Mouse (Mus musculus): ENCODE measurements around the gene Sytl3.
"Not testable (repeated sequence)": the region's sequence is repeated elsewhere in the genome, so short reads cannot be mapped to it uniquely, and the experiment has no call there.

Sytl3 gene

DNA sequence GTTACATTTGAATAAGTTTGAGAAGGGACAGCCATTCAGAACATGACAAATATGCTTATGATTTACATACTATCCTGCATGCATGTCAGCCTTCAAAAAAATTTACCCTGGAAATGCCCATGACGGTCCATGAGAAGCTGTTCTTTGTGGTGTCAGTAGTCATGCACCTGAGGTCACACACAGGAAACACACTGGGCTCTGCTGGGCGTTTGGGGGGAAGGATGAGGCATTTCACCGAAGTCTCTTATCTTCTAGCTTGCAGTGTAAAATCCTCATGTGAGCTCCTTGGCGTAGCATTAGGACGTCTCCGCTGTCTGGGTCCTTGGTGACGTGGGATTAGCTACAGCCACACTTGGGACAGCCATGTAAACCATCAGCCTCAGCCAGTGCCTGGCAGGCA lies at the start of gene Sytl3:
Sytl3 (plus strand) TSS at position 293 of the 400 bp plus-strand sequence.
- not testable (repeated sequence) for DNase-seq (ENCODE audit: low read depth, low spot score)

DNA sequence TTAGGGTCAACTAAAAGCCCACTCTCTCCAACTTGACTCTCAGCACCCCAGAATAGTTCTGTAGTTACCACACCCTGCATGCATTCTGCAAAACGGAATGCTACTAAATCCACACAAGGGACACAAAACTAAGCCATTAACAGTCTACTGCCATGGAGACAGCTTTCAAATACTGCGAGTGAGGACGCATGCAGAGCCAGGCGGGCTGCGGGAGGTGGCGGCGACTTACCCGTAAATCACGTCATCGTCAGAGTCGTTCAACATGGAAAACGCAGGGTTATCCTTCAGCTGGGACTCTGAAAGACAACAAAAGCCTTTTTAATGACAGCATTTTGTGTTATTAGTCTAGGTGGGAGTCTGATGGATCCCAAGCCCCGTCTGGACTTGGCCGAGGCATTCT lies 45.4 kb upstream of the Sytl3 start:
- not testable (repeated sequence) for DNase-seq (ENCODE audit: low read depth, low spot score)

DNA sequence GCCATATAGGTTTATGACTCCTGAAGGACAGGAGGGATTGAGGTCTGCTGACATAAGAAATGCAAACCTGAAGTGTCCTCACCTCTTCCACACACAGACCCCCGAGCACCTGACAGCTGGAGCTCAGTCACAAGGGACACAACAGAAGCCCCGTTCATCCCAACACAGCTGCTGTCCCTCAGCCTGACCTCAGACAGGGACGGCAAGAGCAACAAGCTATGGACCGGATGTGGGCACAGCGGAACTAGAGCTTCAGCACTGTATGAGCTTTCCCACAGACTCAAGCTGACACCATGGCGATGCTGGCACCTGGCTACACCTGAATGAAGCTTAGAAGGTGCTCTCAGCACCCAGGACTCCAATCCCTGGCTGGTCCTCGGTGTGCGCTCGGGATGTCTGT lies 44.6 kb upstream of the Sytl3 start:
- DNase-seq (ENCODE audit: low read depth, low spot score): not testable (repeated sequence)

DNA sequence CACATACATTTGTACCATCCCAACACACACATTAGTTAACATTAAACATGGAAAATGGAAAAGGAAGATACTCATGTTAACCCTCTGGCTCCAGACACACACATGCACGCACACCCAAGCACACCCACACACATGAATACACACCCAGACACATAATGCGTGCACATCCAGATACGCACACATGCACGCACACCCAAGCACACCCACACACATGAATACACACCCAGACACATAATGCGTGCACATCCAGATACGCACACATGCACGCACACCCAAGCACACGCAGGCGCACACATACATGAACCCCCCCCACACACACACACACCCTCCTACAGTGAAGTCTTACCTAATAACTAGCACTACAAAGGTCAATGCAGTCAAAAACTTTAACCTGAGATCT lies 42.2 kb upstream of the Sytl3 start:
- not testable (repeated sequence) for DNase-seq (ENCODE audit: low read depth, low spot score)

DNA sequence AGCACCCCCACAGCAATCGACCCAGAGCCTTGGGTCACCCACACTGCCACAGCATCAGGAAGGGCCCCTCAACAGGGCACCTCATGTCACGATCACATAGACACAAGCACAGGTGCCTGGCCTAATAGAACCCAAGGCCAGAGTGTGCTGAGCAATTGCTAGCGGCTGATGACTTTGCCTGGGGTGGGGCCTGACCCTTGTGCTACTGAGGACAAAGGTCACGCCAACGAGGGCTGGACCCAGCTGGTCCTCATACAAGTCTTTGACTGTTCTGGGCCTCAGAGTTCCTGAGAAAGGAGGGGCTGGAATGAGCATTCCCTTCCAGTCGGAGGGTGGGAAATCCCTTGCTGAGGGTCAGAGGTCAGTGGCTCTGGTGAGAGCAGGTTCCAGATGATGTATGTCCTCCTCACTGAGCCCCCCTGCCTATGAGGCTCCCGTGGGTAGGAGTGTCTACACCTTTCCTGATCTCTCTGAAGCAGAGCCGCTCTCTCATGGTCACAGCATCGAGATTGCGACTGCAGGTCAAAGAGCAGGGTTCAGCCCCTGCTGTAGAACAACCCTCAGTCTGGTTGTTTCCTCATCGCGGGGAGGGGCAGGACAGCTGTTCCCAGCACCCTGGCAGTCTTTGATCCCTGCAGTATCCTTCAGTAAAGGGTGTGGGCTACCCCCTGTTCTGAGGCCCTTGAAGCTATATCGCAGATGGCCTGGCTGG lies 41.0 kb upstream of the Sytl3 start:
- DNase-seq (ENCODE audit: low read depth, low spot score): not testable (repeated sequence)

DNA sequence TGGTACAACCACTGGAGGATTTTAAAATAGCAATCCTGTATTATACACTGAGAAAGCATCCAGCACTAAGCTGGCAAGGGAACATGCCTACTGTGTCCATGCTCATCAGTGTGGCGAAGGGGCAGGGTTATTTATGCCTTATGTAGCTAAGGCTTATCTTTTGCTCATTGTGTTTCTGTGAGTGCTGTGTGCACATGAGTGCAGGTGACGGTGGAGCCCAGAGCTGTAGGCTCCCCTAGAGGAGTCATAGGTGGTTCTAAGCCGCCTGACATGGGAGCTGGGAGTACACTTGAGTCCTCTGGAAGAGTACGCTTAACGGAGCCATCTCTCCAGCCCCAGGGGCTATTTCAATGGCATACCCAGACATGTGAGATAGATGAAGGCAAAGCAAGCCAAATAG lies 39.6 kb upstream of the Sytl3 start:
- DNase-seq (ENCODE audit: low read depth, low spot score): not testable (repeated sequence)

DNA sequence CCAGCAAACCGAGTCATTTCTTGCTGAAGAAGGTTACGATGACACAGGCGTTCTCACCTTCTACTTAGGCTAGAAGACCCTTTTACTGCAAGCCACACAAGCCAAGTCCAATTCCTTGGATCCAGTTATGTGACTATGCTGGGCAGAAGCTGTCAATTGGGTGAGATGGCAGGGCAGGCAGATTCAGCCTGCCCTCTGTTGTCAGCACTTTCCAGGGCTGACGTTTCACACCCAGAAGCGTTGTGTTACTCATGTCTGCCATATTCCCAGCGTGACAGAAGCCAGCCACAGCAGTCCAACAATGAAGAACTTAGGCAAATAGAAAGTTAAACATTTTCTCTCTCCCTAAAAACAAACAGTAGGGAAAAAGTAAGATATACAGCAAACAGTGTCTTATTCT lies 38.9 kb upstream of the Sytl3 start:
- DNase-seq (ENCODE audit: low read depth, low spot score): not testable (repeated sequence)

DNA sequence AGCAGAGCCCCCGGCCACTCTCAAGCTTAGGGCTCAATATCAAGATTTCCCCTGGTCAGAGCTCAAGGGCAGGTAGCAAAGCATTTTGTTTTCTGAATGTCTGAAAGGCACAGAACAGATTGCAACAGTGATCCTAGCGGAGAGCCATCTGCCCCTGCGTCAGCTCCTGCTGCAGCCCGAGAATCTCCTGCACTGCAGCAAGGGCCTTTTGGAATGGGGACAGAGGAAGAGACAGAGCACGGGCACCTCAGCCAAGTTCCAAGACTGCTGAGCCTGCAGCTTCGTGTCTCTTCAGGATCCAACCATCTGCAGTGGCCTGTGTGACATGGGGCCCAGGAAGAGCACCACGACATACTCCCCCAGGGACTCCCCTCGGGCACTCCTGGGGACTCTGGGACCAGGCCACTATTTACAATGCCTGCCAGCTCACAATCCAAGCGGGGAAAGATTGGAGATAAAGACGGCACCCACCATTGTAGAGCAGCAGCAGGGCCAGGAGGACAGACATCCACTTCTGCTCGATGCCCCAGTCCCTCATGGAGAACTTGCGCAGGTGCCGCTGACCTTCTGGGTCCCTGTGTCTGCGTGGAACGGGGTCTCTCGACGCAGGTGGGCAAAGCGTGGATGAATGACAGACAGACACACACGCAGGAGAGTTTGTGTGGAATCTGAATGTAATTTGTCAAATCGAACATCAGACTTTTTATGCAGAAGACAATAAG lies 38.0 kb upstream of the Sytl3 start:
- not testable (repeated sequence) for DNase-seq (ENCODE audit: low read depth, low spot score)

DNA sequence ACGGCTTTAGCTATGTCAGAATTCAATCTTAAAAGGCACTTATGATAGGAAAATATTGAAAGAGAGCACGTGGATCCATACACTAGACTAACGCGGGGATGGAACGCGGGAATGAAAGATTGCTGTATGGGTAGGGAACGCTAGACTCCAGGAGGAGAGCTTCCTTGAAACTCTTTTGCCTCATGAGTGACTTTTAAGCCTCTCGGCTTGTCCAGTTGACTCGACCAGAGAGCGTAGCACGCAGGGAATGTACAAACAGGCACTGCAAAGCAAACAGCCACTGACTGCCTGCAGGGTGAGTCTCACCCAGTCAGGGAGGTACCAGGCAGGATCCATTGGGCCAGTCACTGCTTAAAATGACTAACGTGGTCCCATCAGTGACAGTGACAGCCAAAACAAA lies 36.9 kb upstream of the Sytl3 start:
- DNase-seq (ENCODE audit: low read depth, low spot score): not testable (repeated sequence)

DNA sequence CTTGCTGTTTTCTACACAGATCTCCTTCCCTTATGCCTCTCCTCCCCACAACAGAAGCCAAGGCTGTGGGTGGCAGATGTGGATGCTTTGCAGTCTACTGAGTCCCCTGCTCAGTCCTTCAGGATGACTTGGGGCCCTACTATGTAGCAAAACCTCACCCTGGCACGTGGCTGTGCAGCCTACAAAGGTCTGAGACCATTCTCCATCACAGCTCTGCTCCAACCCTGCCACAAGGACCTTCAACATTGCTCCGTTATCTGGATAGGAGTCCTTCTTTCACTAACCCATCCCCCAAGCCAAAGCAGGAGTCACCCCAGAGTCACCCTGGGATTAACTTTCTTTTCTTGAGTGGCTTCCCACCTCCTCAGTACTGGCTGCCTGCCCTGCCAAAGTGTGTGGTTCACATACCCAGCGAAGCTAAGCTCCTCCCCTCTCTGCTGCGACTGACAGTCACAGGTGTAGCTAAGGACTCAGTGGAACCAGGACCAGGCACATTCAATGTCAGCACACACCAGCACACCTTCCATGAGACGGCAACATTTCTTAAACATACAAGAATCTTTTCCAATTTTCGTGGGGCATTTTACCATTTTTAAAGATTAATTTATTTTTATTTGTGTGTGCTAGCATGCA lies 33.9 kb upstream of the Sytl3 start:
- DNase-seq (ENCODE audit: low read depth, low spot score): not testable (repeated sequence)

DNA sequence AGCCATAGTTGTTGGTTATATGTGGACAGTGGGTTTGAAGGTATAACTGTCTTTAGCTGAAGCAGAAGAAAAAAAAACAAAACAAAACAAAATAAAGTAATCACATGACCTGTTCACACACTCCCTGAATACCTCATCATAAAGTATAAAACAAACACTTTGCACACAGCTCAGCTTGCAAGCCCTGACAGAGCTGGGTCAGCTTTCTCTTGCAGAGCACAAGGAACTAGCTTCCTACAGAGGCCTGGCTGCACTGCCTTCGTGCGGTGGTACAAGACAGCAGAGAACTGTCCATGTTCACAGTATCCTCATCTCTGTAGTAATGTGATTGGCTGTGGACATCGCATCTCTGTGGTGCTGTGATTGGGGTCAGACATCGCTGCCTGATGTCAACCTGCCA lies 28.5 kb upstream of the Sytl3 start:
- DNase-seq (ENCODE audit: low read depth, low spot score): not testable (repeated sequence)

DNA sequence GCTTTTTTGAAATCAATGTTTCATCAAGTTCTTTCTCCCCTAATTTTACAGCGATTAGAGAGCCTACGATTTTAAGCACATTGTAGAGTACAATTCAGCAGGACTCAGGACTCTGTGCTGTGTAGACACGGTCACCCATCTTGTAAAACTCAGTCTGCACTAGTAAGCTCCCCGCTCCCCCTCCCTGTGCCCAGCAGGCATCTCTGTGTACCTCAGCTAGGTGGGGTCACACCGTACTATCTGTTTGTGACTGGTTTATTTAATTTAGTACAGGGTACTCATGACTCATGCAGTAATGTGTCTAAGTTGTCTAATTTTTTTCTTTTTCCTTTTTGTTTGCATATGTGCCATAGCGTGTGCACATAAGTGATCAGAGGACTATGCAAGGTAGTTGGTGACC lies 26.0 kb upstream of the Sytl3 start:
- not testable (repeated sequence) for DNase-seq (ENCODE audit: low read depth, low spot score)

DNA sequence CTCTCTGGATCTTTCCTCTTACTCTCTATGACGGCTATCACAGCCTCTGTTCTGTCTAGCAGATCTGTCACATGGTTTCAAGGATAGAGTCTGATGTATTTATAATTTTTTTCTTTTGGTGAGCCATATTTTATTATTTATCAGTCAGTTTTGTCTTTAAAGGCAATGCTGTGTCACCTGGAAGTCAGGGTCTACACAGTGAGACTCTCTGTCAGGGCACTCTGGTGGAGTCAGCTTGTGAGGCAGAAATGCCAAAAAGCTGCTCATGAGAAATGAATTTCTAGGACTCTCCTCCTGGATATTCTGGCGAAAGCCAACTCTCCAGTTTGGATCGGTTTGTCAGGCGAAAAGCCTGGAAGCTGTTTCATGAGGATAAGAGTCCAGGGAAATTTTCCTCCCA lies 23.1 kb upstream of the Sytl3 start:
- DNase-seq (ENCODE audit: low read depth, low spot score): not testable (repeated sequence)

DNA sequence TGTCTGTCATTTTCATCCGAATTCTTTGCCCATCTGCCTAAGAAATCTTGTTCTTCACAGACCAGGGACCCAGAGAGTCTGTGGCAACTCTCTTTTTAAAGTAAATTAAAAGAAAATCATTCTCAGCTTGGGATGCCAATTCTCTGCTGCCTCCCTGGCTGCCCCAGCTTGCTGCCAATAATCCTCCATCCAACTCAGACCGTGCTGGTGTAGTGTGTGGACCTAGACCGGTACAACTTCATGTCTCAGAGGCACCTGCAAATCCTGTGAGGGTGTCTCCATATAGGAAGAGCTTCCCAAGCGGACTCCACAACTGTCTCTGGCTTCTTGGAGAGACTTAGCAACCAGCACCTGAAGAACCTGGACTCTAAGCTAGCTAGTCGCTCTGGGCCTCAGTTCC lies 22.0 kb upstream of the Sytl3 start:
- no peak for DNase-seq (ENCODE audit: low read depth, low spot score)

DNA sequence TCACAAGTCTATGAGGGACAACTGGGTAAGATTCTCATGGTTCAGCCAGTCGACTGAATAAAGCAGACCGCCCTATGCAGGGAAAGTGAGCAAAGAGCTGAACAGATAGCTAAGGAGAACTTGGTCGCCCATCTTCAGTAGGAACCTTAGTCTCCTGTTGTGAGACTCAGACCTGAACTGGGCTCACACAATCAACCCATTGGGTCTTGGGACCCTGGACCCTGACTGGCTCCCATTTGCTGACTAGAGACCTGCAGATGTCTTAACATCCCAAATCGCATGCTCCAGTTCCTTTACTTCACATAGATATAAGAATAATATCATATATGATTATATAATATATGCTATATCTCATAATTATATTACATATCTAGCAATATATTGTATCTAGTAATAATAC lies 21.5 kb upstream of the Sytl3 start:
- not testable (repeated sequence) for DNase-seq (ENCODE audit: low read depth, low spot score)

DNA sequence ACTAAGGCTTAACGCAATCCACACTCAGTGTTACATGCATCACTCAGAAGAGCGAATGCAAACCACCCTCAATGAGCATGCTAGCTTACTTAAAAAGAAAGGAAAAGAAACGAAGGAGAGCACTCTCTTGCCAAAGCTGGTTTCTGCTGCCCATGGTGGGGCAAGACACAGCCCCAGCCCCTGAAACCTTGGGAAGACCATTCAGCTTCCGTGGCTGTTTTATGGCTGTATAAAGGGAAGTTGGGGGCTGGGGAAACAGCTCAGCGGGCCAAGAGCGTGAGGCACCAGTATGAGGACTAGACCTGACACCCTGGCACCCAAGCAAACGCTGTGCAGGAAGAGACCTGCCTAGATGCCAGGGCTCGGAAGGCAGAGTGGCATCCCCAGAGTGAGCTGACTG lies 20.4 kb upstream of the Sytl3 start:
- DNase-seq (ENCODE audit: low read depth, low spot score): not testable (repeated sequence)

DNA sequence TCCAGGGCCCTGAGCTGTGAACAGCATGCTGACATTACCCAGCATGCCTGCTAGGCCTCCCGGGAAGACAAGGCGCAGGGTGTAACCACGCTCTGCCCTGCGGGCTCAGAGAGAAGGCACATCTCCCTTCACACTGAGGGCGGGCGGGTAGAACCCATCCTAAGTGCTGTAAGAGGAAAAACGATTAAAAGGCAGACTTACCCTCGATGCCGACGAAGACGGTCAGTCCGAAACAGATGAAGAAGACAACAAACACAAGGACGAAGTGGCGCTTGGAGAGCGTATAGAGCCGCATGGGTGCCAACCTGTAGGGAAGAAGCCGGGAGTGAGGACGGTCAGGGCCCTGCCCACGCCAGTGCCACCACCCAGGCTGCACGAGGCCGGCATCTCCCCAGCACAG lies 19.4 kb upstream of the Sytl3 start:
- not testable (repeated sequence) for DNase-seq (ENCODE audit: low read depth, low spot score)

DNA sequence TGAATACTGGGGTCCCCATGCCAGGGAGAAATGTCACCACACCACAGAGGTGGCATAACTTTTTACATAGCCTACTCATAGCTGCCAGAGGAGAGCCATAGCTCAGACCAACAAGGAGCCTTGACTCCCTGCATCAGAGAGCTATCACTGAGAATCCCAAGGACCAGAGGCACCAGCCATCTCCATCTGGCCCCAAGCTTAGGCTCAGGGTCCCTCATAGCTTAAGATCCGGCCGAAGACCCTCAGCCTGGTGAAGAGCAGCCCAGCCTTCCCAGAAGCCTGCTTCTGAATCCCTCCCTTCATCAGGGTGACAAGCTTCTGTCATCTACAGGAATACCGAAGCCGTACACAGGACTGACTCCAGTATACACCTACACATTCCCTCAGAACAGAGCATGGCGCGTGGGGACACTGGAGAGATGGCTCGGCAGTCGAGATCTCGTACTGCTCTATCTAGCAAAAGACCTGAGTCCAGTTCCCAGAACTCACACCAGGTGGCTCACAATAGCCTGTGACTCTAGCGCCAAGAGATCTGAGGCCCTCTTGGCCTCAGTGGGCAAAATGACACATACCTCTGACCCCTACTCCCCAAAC lies 18.8 kb upstream of the Sytl3 start:
- DNase-seq (ENCODE audit: low read depth, low spot score): not testable (repeated sequence)

DNA sequence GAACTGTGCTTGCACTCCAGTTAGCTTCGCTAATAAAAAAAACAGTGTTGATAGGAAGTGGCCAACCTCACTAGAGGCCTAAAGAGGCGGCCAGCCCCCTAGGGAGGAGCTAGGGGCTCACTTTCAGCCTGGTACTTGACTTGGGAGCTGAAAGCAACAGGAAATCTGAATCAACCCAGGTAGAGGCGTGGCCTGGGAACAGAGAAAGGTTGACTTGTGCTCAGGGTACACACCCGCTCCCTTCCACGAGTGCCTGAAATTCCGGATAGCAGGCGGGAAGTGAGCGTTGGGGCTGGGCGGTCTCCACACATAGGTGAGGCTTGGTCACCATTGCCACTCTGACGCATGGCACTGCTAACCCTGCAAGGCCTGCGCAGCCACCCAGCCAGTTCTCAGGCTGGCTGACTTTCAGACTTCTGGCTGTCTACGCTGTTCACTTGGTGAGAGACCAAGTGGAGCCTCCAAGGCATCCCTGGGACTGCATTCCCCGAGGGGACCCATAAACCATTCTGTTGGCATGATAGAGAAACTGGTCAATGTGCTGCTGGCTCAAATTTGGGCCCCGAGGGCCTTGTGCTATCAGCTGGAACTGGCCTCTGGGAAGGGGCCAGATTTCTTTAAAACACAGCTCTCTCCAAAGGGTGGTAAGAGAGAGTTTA lies 18.0 kb upstream of the Sytl3 start:
- not testable (repeated sequence) for DNase-seq (ENCODE audit: low read depth, low spot score)

DNA sequence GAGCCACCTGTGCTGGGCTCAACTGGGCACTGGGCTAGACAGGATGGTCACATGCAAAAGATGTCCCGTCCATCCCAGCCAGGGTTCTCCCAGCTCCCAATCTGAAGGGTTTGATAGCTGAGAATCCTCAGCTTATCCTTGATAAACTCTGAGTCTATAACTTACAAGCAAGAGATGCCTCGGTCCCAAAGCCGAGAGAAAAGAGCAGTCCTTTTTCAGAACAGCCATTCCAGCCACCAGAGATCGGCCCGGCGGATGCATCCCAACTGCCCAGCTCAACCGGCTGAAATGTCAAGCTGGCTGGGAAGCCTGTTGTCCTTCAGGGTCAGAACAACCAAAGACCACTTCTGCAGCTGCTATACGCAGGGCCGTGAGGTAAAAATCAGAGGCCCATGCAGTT lies 14.7 kb upstream of the Sytl3 start:
- DNase-seq (ENCODE audit: low read depth, low spot score): not testable (repeated sequence)

DNA sequence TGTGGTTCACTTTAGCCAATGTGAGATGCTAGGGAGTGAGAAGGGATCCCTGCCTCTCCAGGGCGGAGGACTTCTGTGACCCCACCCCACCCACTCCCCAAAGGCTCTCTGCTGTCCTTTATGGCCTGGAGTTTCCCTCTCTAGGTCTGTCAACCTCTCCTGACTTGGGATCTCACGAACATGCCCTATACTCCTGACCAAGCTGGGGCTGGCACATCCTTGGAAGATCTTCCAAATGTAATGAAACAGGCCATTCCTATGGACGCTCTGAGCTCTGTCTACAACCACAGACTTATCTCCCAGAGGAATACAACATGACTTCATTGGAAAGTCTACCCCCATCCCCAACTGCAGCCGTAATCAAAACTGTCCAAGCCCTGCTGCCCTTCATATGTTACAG lies 14.2 kb upstream of the Sytl3 start:
- DNase-seq (ENCODE audit: low read depth, low spot score): not testable (repeated sequence)

DNA sequence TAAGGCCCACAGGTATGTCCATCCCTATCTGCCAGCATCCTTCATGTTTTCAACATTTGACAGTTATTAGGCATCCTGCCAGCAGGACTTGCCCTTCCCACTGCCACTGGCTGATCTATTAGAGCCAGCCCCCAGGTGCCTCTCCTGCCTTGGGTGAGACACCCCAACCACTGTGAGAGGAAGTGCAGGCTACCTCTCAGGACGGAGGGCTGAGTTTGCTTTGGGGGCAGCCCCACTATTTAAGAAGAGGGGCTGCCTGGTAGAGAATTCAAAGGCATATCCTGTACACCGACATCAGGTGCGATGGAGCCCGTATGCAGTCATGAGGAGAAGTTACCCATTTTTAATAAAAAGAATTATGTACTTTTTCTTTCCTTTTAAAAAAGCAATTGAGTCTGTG lies 13.2 kb upstream of the Sytl3 start:
- not testable (repeated sequence) for DNase-seq (ENCODE audit: low read depth, low spot score)

Measured in c-Kit-negative CD71-positive TER-119-positive erythroid progenitor cells, embryonic 14.5 days (primary cell).